Mouse (Mus musculus) bone marrow macrophage, adult 2 months (primary cell): ENCODE results near the gene Meltf. TPM values are rescaled to one million over a fixed set of nuclear protein-coding genes. Genes with fewer than 3 reads are reported as not detected.

Experiments used
- H3K27ac ChIP-seq: 2 replicates; pipeline ENCODE4 v1.5.1; 2012; ENCODE audit warnings: low read depth, low read length; ENCODE audit not compliant: insufficient read depth
- H3K4me1 ChIP-seq: 2 replicates; pipeline ENCODE4 v1.6.1; 2012; ENCODE audit warnings: low read length; ENCODE audit not compliant: control insufficient read depth, insufficient read depth
- H3K4me3 ChIP-seq: 2 replicates; pipeline ENCODE4 v1.5.1; 2012; ENCODE audit warnings: mild to moderate bottlenecking, low read length, moderate library complexity; ENCODE audit not compliant: insufficient read depth
- CTCF ChIP-seq: IDR thresholded peaks from 2 replicates; pipeline ENCODE4 v1.5.1; 2012; ENCODE audit warnings: low read depth, mild to moderate bottlenecking, low read length, moderate library complexity
- POLR2A ChIP-seq: IDR thresholded peaks from 2 replicates; pipeline ENCODE4 v1.6.1; 2012; ENCODE audit warnings: mild to moderate bottlenecking, low read depth, low read length, borderline replicate concordance
- polyA plus RNA-seq: library from polyadenylated mRNA; stranded (reverse); fragments of >200 nt; gene quantifications from 2 replicates; pipeline ENCODE4 v1.2.4, GENCODE M21; 2012; ENCODE audit not compliant: missing spikeins, insufficient read depth, insufficient read length

Gene Meltf
- polyA plus RNA-seq = not detected in 2 replicates

DNA sequence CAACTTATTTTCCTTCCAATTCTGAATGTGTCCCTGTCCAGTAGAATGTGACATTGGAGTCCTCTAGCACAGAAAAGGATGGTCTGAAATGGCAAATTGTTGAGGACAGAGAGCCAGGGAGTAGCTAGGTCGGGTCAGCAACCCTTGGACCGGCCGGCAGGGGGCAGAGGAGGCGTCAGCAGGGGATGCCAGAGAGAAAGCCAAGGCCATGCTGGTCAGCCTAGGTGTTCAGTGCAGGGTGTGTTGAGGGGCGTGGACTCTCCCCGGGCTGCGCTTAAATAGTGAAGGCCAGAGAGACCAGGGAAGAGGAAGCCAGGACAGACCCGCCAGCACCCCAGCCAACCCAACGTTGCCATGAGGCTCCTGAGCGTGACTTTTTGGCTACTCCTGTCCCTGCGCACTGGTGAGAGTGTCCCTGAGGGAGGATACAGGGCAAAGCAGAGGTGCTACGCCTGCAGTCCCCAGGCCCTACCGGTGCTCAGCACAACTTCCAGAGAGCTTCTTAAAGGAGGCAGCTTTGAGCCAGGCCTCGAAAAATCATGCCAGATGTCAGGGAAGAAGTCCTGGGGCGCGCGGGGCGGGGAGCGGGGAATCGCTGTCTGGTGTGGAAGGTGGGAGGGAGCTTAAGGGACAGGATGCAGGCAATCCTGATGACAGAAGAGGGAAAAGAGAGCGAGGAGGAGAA, at the start of gene Meltf:
Gene Meltf, plus strand, starts transcription at position 238 of the 685 bp plus-strand sequence.
- TF ChIP-seq POLR2A (no peak), CTCF (peak; percentile 65)
- H3K27ac ChIP-seq = no peak within 1 kb of the TSS
- no peak within 1 kb of the TSS for H3K4me3 ChIP-seq
- no peaks in the 10 kb centered on the region for H3K4me1 ChIP-seq

GRCm38 (mm10) chr16:31830726-31831125, 47.9 kb upstream of the Meltf start:
- no peak for TF ChIP-seq CTCF
- TF ChIP-seq POLR2A = no peak
- Histone ChIP-seq H3K4me1 (no peaks in the 10 kb centered on the region), H3K27ac (no peak overlapping the region), H3K4me3 (no peak overlapping the region)

- Histone ChIP-seq H3K4me1 (no peaks in the 10 kb centered on the region), H3K4me3 (no peak overlapping the region), H3K27ac (no peak overlapping the region)
- TF ChIP-seq POLR2A (no peak), CTCF (no peak)
Observed at GRCm38 (mm10) chr16:31832630-31833422, 45.8 kb upstream of the Meltf start.

- TF ChIP-seq POLR2A = no peak
- no peak for TF ChIP-seq CTCF
- H3K4me3 ChIP-seq = no peak overlapping the region
- H3K4me1 ChIP-seq = no peaks in the 10 kb centered on the region
- H3K27ac ChIP-seq = no peak overlapping the region
Observed at GRCm38 (mm10) chr16:31834011-31834584, 44.5 kb upstream of the Meltf start.

- TF ChIP-seq CTCF (no peak), POLR2A (no peak)
- Histone ChIP-seq H3K27ac (no peak overlapping the region), H3K4me3 (no peak overlapping the region), H3K4me1 (no peaks in the 10 kb centered on the region)
Observed at GRCm38 (mm10) chr16:31834662-31835318, 43.8 kb upstream of the Meltf start.

DNA sequence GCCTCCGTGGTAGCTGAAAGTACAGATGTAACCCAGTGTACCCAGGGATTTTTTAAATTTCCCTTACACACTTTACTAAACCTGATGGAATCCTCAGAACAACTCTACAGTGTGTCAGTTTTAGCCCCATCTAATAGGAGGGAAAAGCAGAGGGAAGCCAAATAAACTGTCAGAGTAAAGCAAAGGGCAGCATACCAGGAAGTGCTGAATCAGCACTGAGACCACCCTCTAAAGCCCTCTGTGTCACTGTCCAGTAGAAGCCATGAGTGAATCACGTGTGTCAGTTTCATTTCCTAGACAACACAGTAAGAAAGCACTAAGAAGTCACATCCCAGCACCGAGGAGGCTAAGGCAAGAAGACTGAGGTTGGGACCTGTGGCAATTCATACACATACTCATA, 41.2 kb upstream of the Meltf start:
- H3K4me1 ChIP-seq = no peaks in the 10 kb centered on the region
- H3K27ac ChIP-seq = no peak overlapping the region
- TF ChIP-seq POLR2A = no peak
- TF ChIP-seq CTCF = no peak
- no peak overlapping the region for H3K4me3 ChIP-seq

DNA sequence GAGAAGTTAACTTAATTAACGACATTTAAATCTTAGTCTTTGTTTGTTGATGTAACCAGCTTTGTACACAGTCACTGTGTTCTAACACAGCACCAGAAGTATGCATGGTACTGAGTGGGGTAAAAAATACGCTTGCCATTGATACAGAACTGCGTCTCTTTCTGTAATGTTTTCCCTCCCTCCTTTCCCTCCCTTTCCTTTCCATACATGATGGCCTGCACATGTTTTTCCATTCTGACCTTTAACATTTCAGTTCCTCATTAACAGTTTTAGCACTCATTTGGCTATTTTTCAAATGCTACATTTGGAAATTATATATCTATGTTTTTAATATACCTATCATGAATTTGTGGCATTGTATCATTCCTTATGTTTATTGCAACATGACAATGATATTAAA, 34.4 kb upstream of the Meltf start:
- Histone ChIP-seq H3K4me1 (no peaks in the 10 kb centered on the region), H3K4me3 (no peak overlapping the region), H3K27ac (no peak overlapping the region)
- TF ChIP-seq POLR2A = no peak
- no peak for TF ChIP-seq CTCF

DNA sequence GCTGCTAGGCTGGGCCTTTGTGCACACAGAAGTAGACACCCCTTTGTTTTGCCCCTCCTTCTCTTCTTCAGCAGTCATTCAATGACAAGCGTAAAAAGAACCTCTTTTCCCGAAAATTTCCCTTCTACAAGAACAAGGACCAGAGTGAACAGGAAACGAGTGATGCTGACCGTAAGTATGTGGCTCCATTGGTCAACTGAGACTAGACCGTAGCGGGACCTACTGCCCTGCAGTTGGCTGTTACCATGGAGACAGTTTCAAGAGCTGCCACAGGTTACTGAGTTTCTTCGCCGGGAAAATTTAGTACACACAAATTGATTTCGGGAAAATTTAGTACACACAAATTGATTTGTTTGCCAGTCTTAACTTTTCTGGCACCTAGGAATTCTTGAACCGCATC, 31.8 kb upstream of the Meltf start:
- H3K4me1 ChIP-seq = no peaks in the 10 kb centered on the region
- no peak overlapping the region for H3K27ac ChIP-seq
- TF ChIP-seq POLR2A = no peak
- no peak overlapping the region for H3K4me3 ChIP-seq

GRCm38 (mm10) chr16:31863920-31864319, 14.7 kb upstream of the Meltf start:
- H3K27ac ChIP-seq = no peak overlapping the region
- TF ChIP-seq CTCF (no peak), POLR2A (no peak)
- peaks cover 6% of the 10 kb centered on the region for H3K4me1 ChIP-seq
- no peak overlapping the region for H3K4me3 ChIP-seq

- TF ChIP-seq POLR2A (no peak), CTCF (no peak)
- Histone ChIP-seq H3K27ac (no peak overlapping the region), H3K4me1 (peaks cover 6% of the 10 kb centered on the region), H3K4me3 (no peak overlapping the region)
Observed at GRCm38 (mm10) chr16:31865242-31865641, 13.4 kb upstream of the Meltf start.
